Mouse (Mus musculus) embryonic facial prominence, embryonic 12.5 days (tissue): ENCODE results near the gene Cnot2. TPM values are rescaled to one million over a fixed set of nuclear protein-coding genes. Genes with fewer than 3 reads are reported as not detected.

Experiments
- ATAC-seq: fragments of 200-750 bp; cut with Nextera tagmentation; 2 replicates; pipeline ENCODE4 v1.8.0; 2017; ENCODE audit not compliant: insufficient number of reproducible peaks, insufficient read depth, low FRiP score, low TSS enrichment
- H3K27ac ChIP-seq: fragments of 300-500 bp; sonication (generic); 2 replicates; pipeline ENCODE4 v1.5.1; 2016; ENCODE audit warnings: mild to moderate bottlenecking
- H3K27me3 ChIP-seq: fragments of 300-500 bp; sonication (generic); 2 replicates; pipeline ENCODE4 v1.6.1; 2016; ENCODE audit warnings: mild to moderate bottlenecking, moderate library complexity
- H3K36me3 ChIP-seq: fragments of 300-500 bp; sonication (generic); 2 replicates; pipeline ENCODE4 v1.6.1; 2016; ENCODE audit warnings: mild to moderate bottlenecking
- H3K4me1 ChIP-seq: fragments of 300-500 bp; sonication (generic); 2 replicates; pipeline ENCODE4 v1.6.1; 2016
- H3K4me2 ChIP-seq: fragments of 300-500 bp; sonication (generic); replicated peaks from 2 replicates; pipeline ENCODE4 v1.6.1; 2016; ENCODE audit warnings: mild to moderate bottlenecking, moderate library complexity
- H3K4me3 ChIP-seq: fragments of 300-500 bp; sonication (generic); 2 replicates; pipeline ENCODE4 v1.5.1; 2016; ENCODE audit warnings: mild to moderate bottlenecking
- H3K9ac ChIP-seq: fragments of 300-500 bp; sonication (generic); 2 replicates; pipeline ENCODE4 v1.6.1; 2016; ENCODE audit warnings: mild to moderate bottlenecking, moderate library complexity
- H3K9me3 ChIP-seq: fragments of 300-500 bp; sonication (generic); 2 replicates; pipeline ENCODE4 v1.6.1; 2016; ENCODE audit warnings: mild to moderate bottlenecking, moderate library complexity
- WGBS: fragments of 180-500 bp; shearing (Covaris S2); methylation state at CpG from one replicate; pipeline ENCODE4 v1.1.7; 2016; 5-methylcytosine and 5-hydroxymethylcytosine counted together
- polyA plus RNA-seq: library from polyadenylated mRNA; unstranded; fragments of >200 nt; fragmentation: Nextera tagmentation; extraction: Ambion mirVana; gene quantifications from 2 replicates; pipeline ENCODE4 v1.2.1, GENCODE M21; 2016

Gene Cnot2
- polyA plus RNA-seq, 1 experiment from 2014 or later, result 130 TPM

DNA sequence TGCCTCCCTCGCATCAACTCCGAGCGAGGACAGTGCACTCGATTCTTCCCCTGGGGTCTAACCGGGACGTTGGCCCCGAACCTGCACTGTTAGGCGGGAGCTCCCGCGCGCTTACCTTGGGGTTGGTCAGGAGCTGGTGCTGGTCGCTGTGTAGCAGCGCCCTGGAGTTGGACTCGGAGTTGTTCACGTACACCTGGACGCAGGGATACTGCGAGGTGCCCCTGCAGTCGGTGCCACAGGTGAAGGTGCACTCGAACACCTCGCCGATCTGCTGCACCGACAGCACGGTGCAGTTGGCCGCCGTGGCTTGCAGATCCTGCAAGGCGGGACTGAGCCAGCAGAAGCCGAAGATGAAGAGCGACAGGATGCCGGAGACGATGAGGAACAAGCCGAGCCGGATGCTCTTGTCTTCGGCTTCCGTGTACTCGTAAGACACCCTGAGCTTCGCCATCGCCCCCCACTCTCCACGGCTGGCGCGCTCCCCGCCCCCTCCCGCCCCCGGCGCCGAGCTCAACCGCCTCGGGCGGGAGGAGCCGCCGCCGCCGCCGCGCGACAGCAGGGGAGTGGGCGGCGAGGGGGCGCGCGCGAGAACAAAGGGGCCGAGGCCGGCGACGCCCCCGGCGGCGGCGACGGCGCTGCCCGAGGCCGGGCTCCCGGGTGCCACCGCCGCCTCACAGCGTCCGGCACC, 108.1 kb downstream of the Cnot2 start:
- peak; percentile 49 for ATAC-seq
- Histone ChIP-seq H3K27ac (peak overlapping the region; percentile 81), H3K9me3 (peaks cover 3% of the 10 kb centered on the region; the same call in 1 of the 2 replicates), H3K4me2 (peak overlapping the region; percentile 91), H3K4me1 (0 out of 2 replicates have a peak, but pooled peaks cover 4% of the 10 kb centered on the region), H3K36me3 (no peaks in the 10 kb centered on the region), H3K4me3 (peak overlapping the region; percentile 68), H3K27me3 (no peaks in the 10 kb centered on the region), H3K9ac (peak overlapping the region; percentile 80)
- under 1% methylated on average over 54 of the region's 78 CpGs for WGBS

DNA sequence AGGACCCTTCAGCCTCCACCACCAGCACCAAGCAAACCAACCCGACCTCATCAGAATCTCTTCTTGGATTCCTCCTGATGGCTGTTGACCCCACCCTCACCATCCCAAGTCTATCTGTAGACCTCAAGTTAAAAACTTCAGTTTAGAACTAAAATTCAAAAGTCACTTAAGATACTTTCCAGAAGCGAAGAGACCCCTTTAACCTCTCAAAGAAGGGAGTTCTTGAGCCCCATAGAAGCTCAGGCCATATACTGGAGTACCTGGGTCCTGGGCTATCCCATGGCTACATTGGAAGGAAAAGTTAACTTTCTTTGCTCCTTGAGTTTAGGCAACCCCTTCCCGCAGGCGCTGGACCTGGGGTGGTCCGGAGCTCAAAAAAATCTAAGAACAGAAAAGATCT, 108.7 kb downstream of the Cnot2 start:
- Histone ChIP-seq H3K36me3 (no peaks in the 10 kb centered on the region), H3K4me2 (peak overlapping the region; percentile 91), H3K9ac (peak overlapping the region; percentile 80), H3K27me3 (no peaks in the 10 kb centered on the region), H3K27ac (no peak overlapping the region), H3K4me3 (peak overlapping the region; percentile 68), H3K9me3 (peaks cover 3% of the 10 kb centered on the region; the same call in 1 of the 2 replicates), H3K4me1 (0 out of 2 replicates have a peak, but pooled peaks cover 4% of the 10 kb centered on the region)
- ATAC-seq, result peak; percentile 7; the same call in 1 of the 2 replicates
- WGBS, result 10% methylated on average over 5 of the region's 5 CpGs

DNA sequence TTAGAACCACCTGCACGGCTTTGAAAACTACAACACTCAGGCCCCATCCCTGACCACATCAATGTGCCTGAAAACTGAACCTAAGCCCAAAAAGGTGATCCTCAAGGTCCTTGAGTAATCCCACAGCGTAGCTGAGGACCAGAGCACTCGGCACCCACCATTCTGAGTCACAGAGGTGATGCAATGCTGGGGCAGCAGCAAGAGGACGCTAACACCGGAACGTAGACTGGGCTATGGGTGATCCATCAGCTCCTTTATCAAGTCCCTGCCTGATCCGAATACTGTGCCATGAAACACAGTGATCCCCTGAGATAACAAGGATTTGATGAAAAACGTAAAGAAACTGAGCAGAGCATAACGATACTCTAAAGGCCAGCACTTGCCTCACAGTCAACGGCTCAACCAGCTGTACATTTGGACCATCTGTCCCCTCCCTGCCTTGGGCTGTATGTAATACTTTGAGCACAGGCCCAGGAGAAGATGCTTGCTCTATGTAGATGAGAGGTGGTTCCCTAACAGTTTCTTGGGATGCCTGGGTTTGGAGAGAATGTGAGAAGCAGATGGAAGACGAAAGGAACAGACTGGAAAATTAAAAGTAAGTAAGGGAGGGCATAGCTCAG, 110.9 kb downstream of the Cnot2 start:
- Histone ChIP-seq H3K36me3 (no peaks in the 10 kb centered on the region), H3K4me3 (no peak overlapping the region), H3K4me2 (no peak overlapping the region), H3K4me1 (0 out of 2 replicates have a peak, but pooled peaks cover 4% of the 10 kb centered on the region), H3K27me3 (no peaks in the 10 kb centered on the region), H3K9ac (no peak overlapping the region), H3K27ac (no peak overlapping the region), H3K9me3 (no peaks in the 10 kb centered on the region)
- no peak for ATAC-seq
- WGBS, result 92% methylated on average over 11 of the region's 11 CpGs

DNA sequence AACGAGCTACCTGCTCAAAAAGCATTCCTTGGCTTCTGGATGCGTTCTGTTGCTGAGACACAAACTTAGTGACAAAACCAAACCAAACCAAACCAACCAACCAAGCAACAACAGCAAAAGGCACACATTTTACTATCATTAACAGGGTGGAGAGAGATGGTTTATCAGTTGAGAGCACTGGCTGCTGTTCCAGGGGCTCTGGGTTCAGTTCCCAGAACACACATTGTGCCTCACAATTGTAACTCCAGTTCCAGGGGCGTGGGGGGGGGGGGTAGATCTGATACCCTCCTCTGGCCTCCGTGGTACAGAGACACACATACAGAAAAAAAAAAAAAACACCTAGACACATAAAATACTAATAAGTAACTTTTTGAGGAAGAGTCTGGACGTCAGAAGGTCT, 113.2 kb downstream of the Cnot2 start:
- Histone ChIP-seq H3K4me3 (no peak overlapping the region), H3K4me1 (0 out of 2 replicates have a peak, but pooled peaks cover 4% of the 10 kb centered on the region), H3K36me3 (no peaks in the 10 kb centered on the region), H3K9ac (no peak overlapping the region), H3K9me3 (no peaks in the 10 kb centered on the region), H3K4me2 (no peak overlapping the region), H3K27ac (no peak overlapping the region), H3K27me3 (no peaks in the 10 kb centered on the region)
- WGBS, result 86% methylated on average over 5 of the region's 5 CpGs
- ATAC-seq, result no peak

DNA sequence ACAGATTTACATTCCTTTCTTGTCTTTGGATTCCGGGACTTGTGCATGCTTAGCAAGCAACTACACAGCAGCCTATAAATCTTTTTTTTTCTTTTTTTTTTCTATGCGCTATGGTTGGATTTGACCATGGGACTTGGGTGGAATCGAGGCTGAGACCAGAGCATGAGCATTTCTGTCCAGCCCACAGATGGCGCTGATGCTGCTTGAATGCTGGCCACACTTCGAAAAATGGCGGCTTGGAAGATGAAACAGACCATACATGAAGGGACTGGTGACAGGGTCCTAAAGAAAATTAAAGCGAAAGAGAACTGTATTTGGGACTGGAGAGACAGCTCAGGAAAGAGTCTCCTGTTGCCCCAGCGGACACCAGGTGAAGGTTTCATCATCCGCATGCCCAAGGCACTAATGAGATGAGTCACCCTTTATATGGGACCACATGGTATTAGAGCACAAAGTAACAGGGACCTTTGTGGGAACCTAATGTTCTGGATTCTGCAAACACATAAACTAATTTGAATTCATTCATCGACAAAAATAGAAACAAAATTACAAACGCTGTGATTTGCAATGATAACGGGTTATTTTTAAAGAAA, 117.5 kb downstream of the Cnot2 start:
- no peaks in the 10 kb centered on the region for H3K4me1 ChIP-seq
- no peak overlapping the region for H3K4me3 ChIP-seq
- no peaks in the 10 kb centered on the region for H3K9me3 ChIP-seq
- H3K9ac ChIP-seq, result no peak overlapping the region
- no peak overlapping the region for H3K4me2 ChIP-seq
- no peak overlapping the region for H3K27ac ChIP-seq
- H3K27me3 ChIP-seq, result no peaks in the 10 kb centered on the region
- WGBS, result 91% methylated on average over 12 of the region's 12 CpGs
- no peaks in the 10 kb centered on the region; the same call in 1 of the 2 replicates for H3K36me3 ChIP-seq
- ATAC-seq, result no peak

DNA sequence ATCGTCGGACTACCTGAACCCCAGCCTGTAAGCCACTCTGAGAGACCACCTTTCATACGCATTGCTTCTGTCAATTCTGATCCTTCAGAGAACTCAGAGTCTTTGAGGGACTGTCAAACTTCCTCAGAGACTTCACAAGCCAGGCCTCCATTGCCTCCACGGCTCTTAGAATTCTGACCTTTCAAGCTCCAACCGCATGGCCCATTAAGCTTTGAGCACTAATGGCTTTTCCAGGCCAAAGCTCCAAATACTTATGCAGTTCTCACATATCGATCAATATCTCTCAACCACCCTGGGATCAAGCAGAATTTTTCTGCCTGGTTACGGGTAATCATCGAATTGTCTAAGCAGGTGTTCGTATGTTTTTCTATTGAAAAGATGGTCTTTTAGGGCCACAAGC, 119.9 kb downstream of the Cnot2 start:
- H3K27me3 ChIP-seq, result no peaks in the 10 kb centered on the region
- no peaks in the 10 kb centered on the region for H3K4me1 ChIP-seq
- no peak overlapping the region for H3K9ac ChIP-seq
- WGBS, result 85% methylated on average over 9 of the region's 9 CpGs
- H3K4me2 ChIP-seq, result no peak overlapping the region
- peaks cover 5% of the 10 kb centered on the region for H3K36me3 ChIP-seq
- H3K9me3 ChIP-seq, result no peaks in the 10 kb centered on the region
- H3K27ac ChIP-seq, result no peak overlapping the region
- ATAC-seq, result no peak
- H3K4me3 ChIP-seq, result no peak overlapping the region

DNA sequence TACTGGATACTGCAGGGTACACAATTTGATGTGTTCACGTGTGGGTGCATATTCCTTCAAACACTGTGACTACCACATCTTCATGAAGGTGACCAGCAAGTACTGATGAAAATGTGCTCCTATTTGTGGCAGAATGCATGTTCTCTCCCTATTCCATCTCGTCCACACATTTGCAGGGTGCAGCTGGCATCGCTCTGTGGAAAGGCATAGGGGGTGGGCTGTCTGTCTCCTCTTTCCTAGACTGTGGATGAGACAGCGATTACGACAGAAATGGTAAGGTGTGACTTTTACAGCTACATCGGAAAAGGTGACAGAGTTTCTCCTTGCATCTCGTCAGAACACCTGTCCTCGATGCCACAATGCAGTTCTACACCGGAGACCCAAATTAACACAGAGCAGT, 122.5 kb downstream of the Cnot2 start:
- Histone ChIP-seq H3K4me2 (no peak overlapping the region), H3K27ac (no peak overlapping the region), H3K4me1 (no peaks in the 10 kb centered on the region), H3K36me3 (peaks cover 8% of the 10 kb centered on the region), H3K9me3 (no peaks in the 10 kb centered on the region), H3K4me3 (no peak overlapping the region), H3K9ac (no peak overlapping the region), H3K27me3 (no peaks in the 10 kb centered on the region)
- WGBS, result 92% methylated on average over 9 of the region's 9 CpGs
- no peak for ATAC-seq

DNA sequence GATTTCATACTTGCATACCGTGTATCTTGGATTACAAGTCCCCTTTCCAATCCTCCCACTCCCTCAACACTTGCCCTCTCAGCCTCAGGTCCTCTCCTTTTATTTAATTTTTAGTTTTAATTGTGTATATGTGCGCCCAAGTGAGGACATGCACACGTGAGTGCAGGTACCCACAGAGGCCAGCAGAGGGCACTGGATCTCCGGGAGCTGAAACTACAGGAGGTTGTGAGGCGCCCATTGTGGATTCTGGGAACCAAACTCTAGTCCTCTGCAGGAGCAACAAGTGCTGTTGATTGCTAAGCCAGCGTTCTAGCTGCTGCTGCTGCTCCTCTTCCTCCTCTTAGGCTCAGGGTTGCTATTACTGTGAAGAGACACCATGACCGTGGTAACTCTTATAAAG, 128.5 kb downstream of the Cnot2 start:
- H3K27ac ChIP-seq, result no peak overlapping the region
- no peaks in the 10 kb centered on the region for H3K27me3 ChIP-seq
- 96% methylated on average over 7 of the region's 7 CpGs for WGBS
- no peak for ATAC-seq
- H3K36me3 ChIP-seq, result peaks cover 12% of the 10 kb centered on the region
- no peak overlapping the region for H3K9ac ChIP-seq
- no peak overlapping the region for H3K4me2 ChIP-seq
- no peak overlapping the region for H3K4me3 ChIP-seq
- no peaks in the 10 kb centered on the region for H3K9me3 ChIP-seq
- H3K4me1 ChIP-seq, result no peaks in the 10 kb centered on the region

DNA sequence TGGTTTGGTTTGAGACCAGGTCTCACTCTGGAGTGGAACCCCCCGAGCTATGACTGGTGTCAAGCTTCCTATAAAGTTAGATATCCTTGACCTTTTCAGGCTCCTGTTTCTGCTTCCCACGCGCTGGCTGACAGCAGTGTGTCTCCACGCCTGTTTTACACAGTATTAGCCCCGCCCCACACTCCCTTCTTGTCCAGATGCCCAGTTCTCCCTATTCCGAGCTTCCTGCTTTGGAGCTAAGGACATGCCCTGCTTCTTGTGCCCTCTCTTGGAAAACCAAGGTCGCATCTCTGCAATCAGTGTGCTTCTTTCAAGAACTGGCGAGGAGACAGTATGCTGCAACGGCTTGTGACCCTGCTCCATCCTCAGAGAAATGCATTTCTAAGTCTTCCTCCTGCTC, 130.7 kb downstream of the Cnot2 start:
- no peak overlapping the region for H3K27ac ChIP-seq
- no peak overlapping the region for H3K9ac ChIP-seq
- H3K4me3 ChIP-seq, result no peak overlapping the region
- H3K9me3 ChIP-seq, result no peaks in the 10 kb centered on the region
- H3K36me3 ChIP-seq, result peaks cover 5% of the 10 kb centered on the region; the same call in 1 of the 2 replicates
- no peak overlapping the region for H3K4me2 ChIP-seq
- ATAC-seq, result no peak
- H3K27me3 ChIP-seq, result no peaks in the 10 kb centered on the region
- 65% methylated on average over 9 of the region's 9 CpGs for WGBS
- H3K4me1 ChIP-seq, result 0 out of 2 replicates have a peak, but pooled peaks cover 2% of the 10 kb centered on the region

DNA sequence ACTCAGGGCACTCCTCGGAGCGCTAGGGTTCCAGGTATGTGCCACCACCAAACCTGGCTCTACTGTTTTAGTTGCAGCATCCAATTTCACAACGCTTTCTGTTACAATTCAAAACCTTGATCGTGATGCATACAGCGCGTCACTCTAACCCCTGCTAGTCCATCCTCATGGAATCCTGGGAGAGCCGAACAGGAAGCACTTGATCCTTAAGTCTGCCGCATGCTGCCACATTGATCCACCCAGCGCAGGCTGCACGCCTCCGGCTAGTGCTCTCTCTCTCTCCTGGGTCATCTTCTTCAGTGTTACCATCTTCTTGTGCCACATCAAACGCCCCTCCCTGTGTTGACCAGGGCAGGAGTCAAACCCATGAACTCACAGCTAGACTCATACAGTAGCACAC, 133.1 kb downstream of the Cnot2 start:
- Histone ChIP-seq H3K27ac (no peak overlapping the region), H3K27me3 (no peaks in the 10 kb centered on the region), H3K36me3 (peaks cover 20% of the 10 kb centered on the region; the same call in 1 of the 2 replicates), H3K4me2 (no peak overlapping the region), H3K9ac (no peak overlapping the region), H3K4me1 (0 out of 2 replicates have a peak, but pooled peaks cover 2% of the 10 kb centered on the region), H3K4me3 (no peak overlapping the region), H3K9me3 (no peaks in the 10 kb centered on the region)
- 93% methylated on average over 12 of the region's 12 CpGs for WGBS
- no peak for ATAC-seq

DNA sequence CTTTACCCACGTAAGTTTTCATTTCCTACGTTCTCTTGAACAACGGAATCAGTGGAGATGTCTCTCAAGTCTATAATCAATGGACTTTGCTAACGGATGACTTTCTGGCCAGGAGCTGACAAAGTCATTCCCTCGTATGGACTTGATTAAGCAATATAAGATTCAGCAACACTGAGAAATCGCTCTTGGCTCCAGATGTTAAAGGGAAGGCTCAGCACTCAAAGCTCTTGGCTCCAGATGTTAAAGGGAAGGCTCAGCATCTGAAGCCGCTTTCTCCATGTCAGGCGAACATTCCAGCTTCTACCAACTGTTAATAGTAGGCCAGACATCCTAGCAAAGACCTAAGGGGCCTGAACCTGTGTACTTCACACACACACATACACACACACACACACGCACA, 134.1 kb downstream of the Cnot2 start:
- H3K4me3 ChIP-seq, result no peak overlapping the region
- H3K4me1 ChIP-seq, result 0 out of 2 replicates have a peak, but pooled peaks cover 2% of the 10 kb centered on the region
- peaks cover 16% of the 10 kb centered on the region; the same call in 1 of the 2 replicates for H3K36me3 ChIP-seq
- ATAC-seq, result no peak
- H3K4me2 ChIP-seq, result no peak overlapping the region
- no peak overlapping the region for H3K9ac ChIP-seq
- H3K27me3 ChIP-seq, result no peaks in the 10 kb centered on the region
- no peaks in the 10 kb centered on the region for H3K9me3 ChIP-seq
- no peak overlapping the region for H3K27ac ChIP-seq
- 50% methylated on average over 9 of the region's 9 CpGs for WGBS

DNA sequence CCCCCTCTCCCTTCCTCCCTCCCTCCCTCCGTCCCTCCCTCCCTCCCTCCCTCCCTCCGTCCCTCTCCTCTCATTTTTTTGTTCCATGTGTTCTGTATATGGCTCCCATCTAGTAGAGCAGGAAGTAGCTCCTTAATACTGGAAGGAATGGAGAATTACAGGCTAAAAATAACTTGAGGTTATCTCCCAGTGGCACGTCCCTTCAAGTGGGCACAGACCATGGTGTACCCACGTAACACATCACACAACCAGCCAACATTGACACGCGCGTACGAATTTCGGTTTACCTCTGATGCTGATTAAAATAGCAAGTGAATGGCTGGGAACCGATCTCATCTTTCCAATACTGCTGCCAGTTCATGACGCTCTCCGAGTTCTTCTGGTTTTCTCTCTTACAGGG, 135.3 kb downstream of the Cnot2 start:
- Histone ChIP-seq H3K4me3 (no peak overlapping the region), H3K27ac (no peak overlapping the region), H3K9ac (no peak overlapping the region), H3K36me3 (peaks cover 16% of the 10 kb centered on the region; the same call in 1 of the 2 replicates), H3K9me3 (no peaks in the 10 kb centered on the region), H3K27me3 (no peaks in the 10 kb centered on the region), H3K4me2 (no peak overlapping the region), H3K4me1 (0 out of 2 replicates have a peak, but pooled peaks cover 2% of the 10 kb centered on the region)
- ATAC-seq, result no peak
- 90% methylated on average over 12 of the region's 12 CpGs for WGBS
